Mouse (Mus musculus): Measurements from ENCODE around the gene Olfr63.
"Not testable (repeated sequence)": the region's sequence is repeated elsewhere in the genome, so short reads cannot be mapped to it uniquely, and the experiment has no call there.

Gene Olfr63

GRCm38 (mm10) chr17:33264376-33264775, at the start of gene Olfr63:
TSS of gene Olfr63 (plus strand) at chr17:33264676.
- no peak for DNase-seq (ENCODE audit: low spot score)

DNA sequence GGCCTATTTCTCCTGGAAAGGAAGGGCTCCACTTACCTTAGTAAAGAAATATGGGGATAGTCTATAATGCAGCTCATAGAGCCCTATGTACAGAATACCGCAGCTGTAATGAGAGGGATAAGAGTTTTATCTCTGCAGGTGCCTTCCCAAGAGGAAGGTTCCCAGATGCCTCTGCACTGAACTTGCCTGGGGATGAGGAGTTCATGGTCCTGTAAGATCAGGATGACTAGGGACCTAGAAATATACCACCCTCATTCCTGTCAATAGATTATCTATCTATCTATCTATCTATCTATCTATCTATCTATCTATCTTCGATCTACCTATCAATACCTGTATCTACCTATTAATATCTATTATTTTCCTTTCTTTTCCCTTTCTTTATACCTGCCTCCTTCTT, 42.9 kb upstream of the Olfr63 start, which contains the start of gene Olfr1564:
TSS of gene Olfr1564 (minus strand) at position 101 of the 400 bp plus-strand sequence.
- no peak for DNase-seq (ENCODE audit: low spot score)

GRCm38 (mm10) chr17:33236646-33237045, 27.8 kb upstream of the Olfr63 start:
- DNase-seq (ENCODE audit: low spot score): not testable (repeated sequence)

- not testable (repeated sequence) for DNase-seq (ENCODE audit: low spot score)
These were observed 9.8 kb upstream of the Olfr63 start, which contains the start of gene Zfp955a for GRCm38 (mm10) chr17:33254530-33255318. TSS of gene Zfp955a (minus strand) at chr17:33255145.

- DNase-seq (ENCODE audit: low spot score): not testable (repeated sequence)
These were observed 9.2 kb upstream of the Olfr63 start for GRCm38 (mm10) chr17:33255319-33255657.

DNA sequence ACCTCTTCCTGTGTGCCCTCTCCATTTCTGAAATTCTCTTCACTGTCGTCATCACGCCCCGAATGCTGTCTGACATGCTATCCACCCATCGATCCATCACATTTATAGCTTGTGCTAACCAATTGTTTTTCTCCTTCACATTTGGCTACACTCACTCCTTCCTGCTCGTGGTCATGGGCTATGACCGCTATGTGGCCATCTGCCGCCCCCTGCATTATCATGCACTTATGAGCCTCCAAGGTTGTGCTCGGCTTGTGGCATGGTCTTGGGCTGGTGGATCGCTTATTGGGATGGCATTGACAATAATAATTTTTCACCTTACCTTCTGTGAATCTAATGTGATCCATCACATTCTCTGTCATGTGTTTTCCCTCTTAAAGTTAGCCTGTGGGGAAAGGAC, 4.4 kb downstream of the Olfr63 start:
- DNase-seq (ENCODE audit: low spot score): no peak

GRCm38 (mm10) chr17:33289039-33289875, 24.8 kb downstream of the Olfr63 start, which contains the start of gene Zfp955b:
TSS of gene Zfp955b (plus strand) at chr17:33289544.
- not testable (repeated sequence) for DNase-seq (ENCODE audit: low spot score)

- DNase-seq (ENCODE audit: low spot score): not testable (repeated sequence)
These were observed 25.3 kb downstream of the Olfr63 start for GRCm38 (mm10) chr17:33289876-33290149.

Data from embryo, embryonic 10 days (tissue).